Mouse (Mus musculus) bone marrow, adult 2 months (tissue): ENCODE results near the gene Slc25a28. TPM values are rescaled to one million over a fixed set of nuclear protein-coding genes. Genes with fewer than 3 reads are reported as not detected.

ENCODE experiments used
- H3K27ac ChIP-seq: fragments of 200-500 bp; 2 replicates; pipeline ENCODE4 v1.5.1; 2012; ENCODE audit warnings: low read depth, mild to moderate bottlenecking, control low read depth, inconsistent platforms, low read length; ENCODE audit not compliant: control insufficient read depth, poor library complexity, insufficient read depth
- H3K4me1 ChIP-seq: fragments of 200-500 bp; 2 replicates; pipeline ENCODE4 v1.6.1; 2011; ENCODE audit warnings: low read length; ENCODE audit not compliant: control insufficient read depth, insufficient read depth
- H3K4me3 ChIP-seq: fragments of 200-500 bp; replicated peaks from 2 replicates; pipeline ENCODE3; 2011; ENCODE audit warnings: mild to moderate bottlenecking, low read depth, low read length, control low read depth; ENCODE audit not compliant: control insufficient read depth
- CTCF ChIP-seq: fragments of 200-500 bp; IDR thresholded peaks from 2 replicates; pipeline ENCODE4 v1.5.1; 2011; ENCODE audit warnings: low read length, control low read depth; ENCODE audit not compliant: control insufficient read depth, insufficient read depth
- POLR2A ChIP-seq: fragments of 200-500 bp; IDR thresholded peaks from 2 replicates; pipeline ENCODE4 v1.6.1; 2011; ENCODE audit warnings: low read depth, mild to moderate bottlenecking, control low read depth, low read length, borderline replicate concordance; ENCODE audit not compliant: control insufficient read depth
- WGBS: fragments of 180-500 bp; shearing (Covaris S2); methylation state at CpG from one replicate; pipeline ENCODE4 v1.1.7; 2018; 5-methylcytosine and 5-hydroxymethylcytosine counted together
- polyA plus RNA-seq: library from polyadenylated mRNA; stranded (reverse); fragments of >200 nt; gene quantifications from 2 replicates; pipeline ENCODE4 v1.2.4, GENCODE M21; 2011; ENCODE audit warnings: low replicate concordance; ENCODE audit not compliant: missing spikeins, insufficient read depth, insufficient read length

Slc25a28 gene
- polyA plus RNA-seq, 1 experiment: 92.8 TPM

DNA sequence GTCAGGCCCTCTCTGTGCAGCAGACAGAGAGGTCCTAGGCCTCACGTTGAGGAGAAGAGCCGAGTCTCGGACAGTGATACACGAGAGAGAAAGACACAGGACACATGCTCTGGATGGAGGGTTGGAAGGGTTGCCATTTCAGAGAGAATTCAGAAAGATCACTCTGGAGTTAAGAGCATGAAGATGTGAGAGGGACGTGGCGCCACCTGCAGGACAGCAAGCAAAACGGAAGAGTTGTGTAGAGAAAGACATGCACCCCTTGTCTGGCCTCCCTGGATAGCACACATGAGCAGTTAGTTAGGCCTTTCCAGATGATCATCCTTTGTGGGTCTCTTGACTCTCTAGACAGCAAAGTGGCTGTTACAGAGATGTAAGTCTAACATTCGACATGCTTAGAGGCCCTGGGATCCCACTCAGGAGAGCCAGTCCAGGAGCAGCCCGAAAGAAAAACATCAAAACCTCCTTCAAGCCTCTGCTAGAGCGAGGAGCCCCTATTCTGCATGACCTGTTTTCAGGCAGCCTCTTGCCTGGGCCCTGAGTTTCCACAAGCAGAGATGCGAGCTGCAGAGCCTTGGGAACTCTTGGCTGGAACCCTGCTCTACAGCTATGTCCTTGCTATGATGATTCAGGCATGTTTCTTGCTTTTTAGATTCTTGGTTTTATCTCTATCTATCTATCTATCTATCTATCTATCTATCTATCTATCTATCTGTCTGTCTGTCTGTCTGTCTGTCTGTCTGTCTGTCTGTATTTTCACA is 18.8 kb downstream of the Slc25a28 start:
- peaks cover 2% of the 10 kb centered on the region for H3K4me1 ChIP-seq
- no peak overlapping the region for H3K4me3 ChIP-seq
- TF ChIP-seq CTCF (peak; percentile 98), POLR2A (no peak)
- H3K27ac ChIP-seq: no peak overlapping the region
- WGBS: 36% methylated on average over 11 of the region's 11 CpGs

DNA sequence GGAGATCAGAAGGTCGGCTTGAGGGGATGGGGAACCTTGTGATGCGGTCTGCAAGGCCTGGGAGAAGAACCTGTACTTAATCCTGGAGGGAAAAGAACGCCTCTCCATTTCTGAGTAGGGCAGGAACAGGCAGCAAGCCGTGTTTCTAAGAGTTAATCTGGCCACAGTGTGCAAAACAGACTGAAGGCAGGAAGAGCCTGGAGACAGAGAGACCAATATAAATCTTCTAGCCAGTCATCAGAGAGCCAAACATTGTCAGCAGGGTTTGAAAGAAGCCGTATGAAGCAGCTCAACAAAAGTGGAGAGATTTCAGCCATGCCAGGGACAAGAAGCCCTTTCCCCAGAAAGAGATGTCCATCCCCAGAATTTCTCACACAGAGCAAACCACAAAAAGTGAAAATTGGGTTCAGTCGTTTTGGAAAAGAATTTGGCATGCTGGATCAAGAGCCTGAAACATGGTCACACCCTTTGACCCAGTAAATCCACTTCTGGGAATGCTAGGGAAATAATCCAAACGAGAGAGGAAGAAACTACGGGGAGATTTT is 23.4 kb downstream of the Slc25a28 start:
- Histone ChIP-seq H3K4me3 (no peak overlapping the region), H3K27ac (no peak overlapping the region), H3K4me1 (peaks cover 13% of the 10 kb centered on the region)
- TF ChIP-seq CTCF (no peak), POLR2A (no peak)
- WGBS: 51% methylated on average over 8 of the region's 8 CpGs

- TF ChIP-seq POLR2A (no peak), CTCF (no peak)
- H3K4me1 ChIP-seq: peaks cover 19% of the 10 kb centered on the region
- no peak overlapping the region for H3K27ac ChIP-seq
- 29% methylated on average over 4 of the region's 4 CpGs for WGBS
- H3K4me3 ChIP-seq: no peak overlapping the region
These were observed 26.3 kb downstream of the Slc25a28 start for GRCm38 (mm10) chr19:43648343-43648742.

DNA sequence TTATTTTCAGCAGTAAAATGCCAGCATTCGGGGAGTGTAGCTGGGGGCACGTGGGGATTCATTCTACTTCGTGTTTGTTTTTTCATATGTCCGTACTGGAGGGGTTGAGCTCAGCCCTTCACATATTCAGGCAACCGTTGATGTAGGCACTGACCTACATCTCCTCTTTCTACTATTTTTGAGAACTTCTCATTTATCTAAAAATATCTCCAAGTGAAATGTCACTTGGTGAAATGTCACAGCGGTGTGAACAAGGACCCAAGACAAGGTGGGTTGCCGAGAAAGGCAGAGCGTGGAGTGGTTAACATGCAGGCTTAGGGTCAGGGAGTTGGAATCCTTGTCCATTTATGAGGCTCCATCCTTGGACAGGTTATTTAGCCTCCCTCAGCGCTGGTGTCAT is 27.4 kb downstream of the Slc25a28 start:
- Histone ChIP-seq H3K4me1 (peaks cover 19% of the 10 kb centered on the region), H3K4me3 (no peak overlapping the region), H3K27ac (peak overlapping the region; percentile 66; the same call in 1 of the 2 replicates)
- WGBS: 28% methylated on average over 9 of the region's 9 CpGs
- TF ChIP-seq CTCF (no peak), POLR2A (no peak)

- Histone ChIP-seq H3K4me1 (peaks cover 19% of the 10 kb centered on the region), H3K27ac (peak overlapping the region; percentile 66; the same call in 1 of the 2 replicates), H3K4me3 (no peak overlapping the region)
- 42% methylated on average over 7 of the region's 7 CpGs for WGBS
- TF ChIP-seq CTCF (no peak), POLR2A (no peak)
These were observed 27.8 kb downstream of the Slc25a28 start for GRCm38 (mm10) chr19:43646852-43647251.

GRCm38 (mm10) chr19:43645508-43645907 is 29.2 kb downstream of the Slc25a28 start:
- H3K4me3 ChIP-seq: no peak overlapping the region
- TF ChIP-seq CTCF (no peak), POLR2A (no peak)
- H3K27ac ChIP-seq: no peak overlapping the region; the same call in 1 of the 2 replicates
- H3K4me1 ChIP-seq: peaks cover 19% of the 10 kb centered on the region
- WGBS: 24% methylated on average over 9 of the region's 9 CpGs

GRCm38 (mm10) chr19:43642843-43643242 is 31.8 kb downstream of the Slc25a28 start:
- H3K4me3 ChIP-seq: no peak overlapping the region
- TF ChIP-seq CTCF: no peak
- no peak for TF ChIP-seq POLR2A
- no peak overlapping the region for H3K27ac ChIP-seq
- H3K4me1 ChIP-seq: peaks cover 13% of the 10 kb centered on the region
- 88% methylated on average over 9 of the region's 9 CpGs for WGBS

DNA sequence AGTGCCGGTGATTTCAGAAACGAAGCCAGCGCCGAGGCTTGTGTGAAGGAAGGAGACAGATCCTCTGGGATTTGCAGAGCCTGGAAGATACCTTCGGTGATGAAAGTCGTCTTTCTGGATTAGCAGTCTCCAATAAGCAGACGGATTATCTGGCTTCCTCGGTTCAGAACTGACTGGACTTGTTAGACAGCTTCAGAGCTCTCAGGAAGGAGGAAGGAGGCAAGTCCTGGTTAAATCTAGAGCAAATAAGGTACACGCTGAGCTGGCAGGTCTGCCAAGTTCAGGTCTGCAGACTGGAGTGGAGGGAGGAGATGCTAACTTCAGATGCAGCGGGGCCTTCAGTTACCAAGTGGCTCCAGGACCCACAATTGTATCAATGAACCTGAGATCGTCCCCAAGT is 32.8 kb downstream of the Slc25a28 start:
- TF ChIP-seq POLR2A: no peak
- TF ChIP-seq CTCF: no peak
- H3K4me3 ChIP-seq: no peak overlapping the region
- 74% methylated on average over 11 of the region's 11 CpGs for WGBS
- H3K4me1 ChIP-seq: peaks cover 9% of the 10 kb centered on the region
- no peak overlapping the region for H3K27ac ChIP-seq
